Mouse (Mus musculus): Measurements from ENCODE around the gene Defb42.

DNA sequence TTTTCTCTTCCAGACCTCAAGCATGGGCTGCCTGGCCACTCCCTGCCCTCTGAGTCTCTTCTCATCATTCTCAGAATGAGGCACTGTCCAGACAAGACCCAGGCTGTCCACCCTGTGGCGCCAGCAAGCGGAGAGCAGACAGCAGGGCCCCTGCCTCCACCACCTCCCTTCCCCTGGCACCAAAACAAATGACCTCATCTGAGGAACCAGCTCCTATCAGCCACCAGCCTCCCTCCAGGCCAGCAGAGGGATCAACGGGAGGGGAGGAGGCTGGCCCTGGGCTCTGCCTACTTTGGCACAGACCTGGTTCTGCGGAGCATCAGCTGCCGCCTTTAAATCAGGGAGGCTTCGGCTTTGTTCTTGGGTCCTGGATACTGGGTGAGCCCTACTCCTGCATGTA lies 7.9 kb downstream of the Defb42 start:
- TF ChIP-seq CTCF (IDR thresholded peaks at IDR 0.05; ENCODE audit: insufficient read depth, low read depth, low read length) (no peak), POLR2A (IDR thresholded peaks at IDR 0.05; ENCODE audit: insufficient read depth, low read depth, low read length) (no peak)
